Mouse (Mus musculus) heart, adult 2 months (tissue): ENCODE measurements around the gene Foxn1. TPM values are rescaled to one million over a fixed set of nuclear protein-coding genes. Genes with fewer than 3 reads are reported as not detected.

Experiments
- DNase-seq, 2 experiments: peaks; one replicate each; pipeline ENCODE4 v3.0.0; 2021
- H3K27ac ChIP-seq: fragments of 200-600 bp; 2 replicates; pipeline ENCODE4 v1.8.1; 2022
- H3K27me3 ChIP-seq: fragments of 200-500 bp; 2 replicates; pipeline ENCODE4 v1.6.1; 2012; ENCODE audit warnings: mild to moderate bottlenecking, low read length, inconsistent platforms, mixed read lengths; ENCODE audit not compliant: control insufficient read depth, insufficient read depth
- H3K36me3 ChIP-seq: fragments of 200-500 bp; 2 replicates; pipeline ENCODE4 v1.6.1; 2012; ENCODE audit warnings: low read length, inconsistent platforms; ENCODE audit not compliant: control insufficient read depth, insufficient read depth
- H3K4me1 ChIP-seq: fragments of 200-500 bp; 2 replicates; pipeline ENCODE4 v1.6.1; 2011; ENCODE audit warnings: low read length; ENCODE audit not compliant: control insufficient read depth, insufficient read depth
- H3K4me3 ChIP-seq: fragments of 200-600 bp; 2 replicates; pipeline ENCODE4 v1.8.1; 2022
- H3K79me2 ChIP-seq: fragments of 200-500 bp; replicated peaks from 2 replicates; pipeline ENCODE4 v1.6.1; 2012; ENCODE audit warnings: mild to moderate bottlenecking, inconsistent platforms, low read length, moderate library complexity, mixed read lengths; ENCODE audit not compliant: control insufficient read depth, insufficient read depth
- H3K9ac ChIP-seq: fragments of 200-500 bp; 2 replicates; pipeline ENCODE4 v1.6.1; 2012; ENCODE audit warnings: low read depth, mild to moderate bottlenecking, control low read depth, inconsistent platforms, low read length, mixed read lengths
- CTCF ChIP-seq: fragments of 200-600 bp; IDR thresholded peaks from 2 replicates; pipeline ENCODE4 v1.8.1; 2022; ENCODE audit warnings: antibody characterized with exemption, mild to moderate bottlenecking, moderate library complexity
- EP300 ChIP-seq: fragments of 200-500 bp; IDR thresholded peaks from 2 replicates; pipeline ENCODE4 v1.6.1; 2011; ENCODE audit warnings: low read depth, low read length, control low read depth; ENCODE audit not compliant: insufficient read depth
- POLR2A ChIP-seq: fragments of 200-500 bp; IDR thresholded peaks from 2 replicates; pipeline ENCODE4 v1.6.1; 2011; ENCODE audit warnings: mild to moderate bottlenecking, low read depth, low read length, control low read depth; ENCODE audit not compliant: insufficient read depth
- WGBS: fragments of 180-500 bp; shearing (Covaris S2); methylation state at CpG from one replicate; pipeline ENCODE4 v1.1.7; 2018; 5-methylcytosine and 5-hydroxymethylcytosine counted together
- intact Hi-C: fragments of 180-260 bp; cut with DNase I; formaldehyde crosslinking; loops from one replicate; pipeline ENCODE4 v1.15.1; 2025
- polyA plus RNA-seq: library from polyadenylated mRNA; depleted of rRNA; stranded (reverse); fragments of >200 nt; gene quantifications from 2 replicates; pipeline ENCODE4 v1.2.3, GENCODE M21; 2012
- total RNA-seq, 2 experiments: library from RNA; stranded (reverse); gene quantifications; 2 replicates each; pipeline ENCODE4 v1.2.3; 2021

Foxn1 gene
- total and polyA plus RNA-seq, 3 experiments, result not detected

GRCm38 (mm10) chr11:78380996-78381395 lies 5.4 kb downstream of the Foxn1 start:
- H3K79me2 ChIP-seq, result no peaks in the 10 kb centered on the region
- DNase-seq, result no peak

GRCm38 (mm10) chr11:78380351-78380750 lies 6.0 kb downstream of the Foxn1 start:
- no peak overlapping the region for H3K4me3 ChIP-seq
- no peak overlapping the region for H3K27ac ChIP-seq
- WGBS, result 50% methylated on average over 4 of the region's 4 CpGs
- no peak overlapping the region for H3K9ac ChIP-seq
- no peaks in the 10 kb centered on the region for H3K4me1 ChIP-seq
- H3K79me2 ChIP-seq, result no peaks in the 10 kb centered on the region
- no peak for DNase-seq
- H3K27me3 ChIP-seq, result no peaks in the 10 kb centered on the region; the same call in 1 of the 2 replicates
- no peaks in the 10 kb centered on the region for H3K36me3 ChIP-seq
- intact Hi-C loops, result no loop called here
- TF ChIP-seq CTCF (no peak), POLR2A (no peak), EP300 (no peak)

More at GRCm38 (mm10) chr11:78380996-78381395, 5.4 kb downstream of the Foxn1 start:
- Histone ChIP-seq H3K27ac (no peak overlapping the region), H3K9ac (no peak overlapping the region), H3K27me3 (no peaks in the 10 kb centered on the region; the same call in 1 of the 2 replicates), H3K4me1 (no peaks in the 10 kb centered on the region), H3K36me3 (no peaks in the 10 kb centered on the region), H3K4me3 (no peak overlapping the region)
- TF ChIP-seq EP300 (no peak), CTCF (no peak), POLR2A (no peak)
- intact Hi-C loops, result no loop called here
- 72% methylated on average over 3 of the region's 3 CpGs for WGBS

GRCm38 (mm10) chr11:78377549-78378159 lies 8.7 kb downstream of the Foxn1 start:
- no peak overlapping the region for H3K27ac ChIP-seq
- H3K36me3 ChIP-seq, result no peaks in the 10 kb centered on the region
- H3K4me3 ChIP-seq, result no peak overlapping the region
- no peak overlapping the region for H3K9ac ChIP-seq
- H3K4me1 ChIP-seq, result no peaks in the 10 kb centered on the region
- no peaks in the 10 kb centered on the region for H3K79me2 ChIP-seq
- no peak for TF ChIP-seq EP300
- TF ChIP-seq POLR2A, result no peak
- no peak for TF ChIP-seq CTCF
- no peaks in the 10 kb centered on the region; the same call in 1 of the 2 replicates for H3K27me3 ChIP-seq
- WGBS, result 48% methylated on average over 9 of the region's 12 CpGs
- intact Hi-C loops, result no loop called here
- no peak for DNase-seq

GRCm38 (mm10) chr11:78374147-78374546 lies 12.2 kb downstream of the Foxn1 start:
- DNase-seq, result no peak
- H3K9ac ChIP-seq, result no peak overlapping the region
- H3K27me3 ChIP-seq, result no peaks in the 10 kb centered on the region; the same call in 1 of the 2 replicates
- H3K27ac ChIP-seq, result no peak overlapping the region
- no peaks in the 10 kb centered on the region for H3K36me3 ChIP-seq
- no peak overlapping the region for H3K4me3 ChIP-seq
- no peaks in the 10 kb centered on the region for H3K79me2 ChIP-seq
- TF ChIP-seq POLR2A (no peak), CTCF (no peak), EP300 (no peak)
- WGBS, result 88% methylated on average over 8 of the region's 8 CpGs
- intact Hi-C loops, result no loop called here
- no peaks in the 10 kb centered on the region for H3K4me1 ChIP-seq

- Histone ChIP-seq H3K4me3 (no peak overlapping the region), H3K27me3 (no peaks in the 10 kb centered on the region), H3K36me3 (no peaks in the 10 kb centered on the region), H3K4me1 (no peaks in the 10 kb centered on the region), H3K9ac (no peak overlapping the region), H3K27ac (no peak overlapping the region), H3K79me2 (no peaks in the 10 kb centered on the region)
- no peak for DNase-seq
- 71% methylated on average over 7 of the region's 7 CpGs for WGBS
- no peak for TF ChIP-seq POLR2A
- intact Hi-C loops, result no loop called here
Measured at GRCm38 (mm10) chr11:78372610-78373009, 13.7 kb downstream of the Foxn1 start.

- H3K27ac ChIP-seq, result no peak overlapping the region
- H3K36me3 ChIP-seq, result no peaks in the 10 kb centered on the region
- no peaks in the 10 kb centered on the region for H3K79me2 ChIP-seq
- no peaks in the 10 kb centered on the region for H3K4me1 ChIP-seq
- intact Hi-C loops, result no loop called here
- H3K9ac ChIP-seq, result no peak overlapping the region
- DNase-seq, result no peak
- no peak for TF ChIP-seq CTCF
- no peak for TF ChIP-seq EP300
- TF ChIP-seq POLR2A, result no peak
- 55% methylated on average over 3 of the region's 3 CpGs for WGBS
- no peaks in the 10 kb centered on the region for H3K27me3 ChIP-seq
- H3K4me3 ChIP-seq, result no peak overlapping the region
Measured at GRCm38 (mm10) chr11:78372166-78372565, 14.2 kb downstream of the Foxn1 start.
